Mouse (Mus musculus) gastrocnemius, postnatal 4 days (tissue): ENCODE measurements around the gene Rnf166. TPM values are rescaled to one million over a fixed set of nuclear protein-coding genes. Genes with fewer than 3 reads are reported as not detected.

Experiments
- microRNA-seq: library from miRNA; unstranded; fragments of <30 nt; microRNA quantifications from one replicate; pipeline ENCODE4 v1.2.0, GENCODE M21; 2021
- total RNA-seq, 2 experiments: library from RNA; stranded (reverse); gene quantifications; 2 replicates each; pipeline ENCODE4 v1.2.3; 2021

Gene Rnf166
- total RNA-seq, 2 experiments from 2014 or later, result 36.9 to 40.1 TPM

Small RNA genes within 50 kb of the gene (microRNA-seq; reads per million reads assigned to microRNA genes)
- gene Gm24366, result not detected

Other genes starting within 250 kb of the Rnf166 start
- gene Zfpm1, start 193.9 kb downstream of the Rnf166 start, total RNA-seq, result 10 to 100 TPM; 10.6 to 13.6 TPM
- gene Trhr2, start 115.3 kb downstream of the Rnf166 start, total RNA-seq, result not detected
- 10 to 100 TPM; 37.2 to 42.8 TPM for gene Zc3h18, start 99.5 kb downstream of the Rnf166 start, total RNA-seq
- gene Il17c, start 54.0 kb downstream of the Rnf166 start, total RNA-seq, result not detected
- 10 to 100 TPM; 51.7 to 64.2 TPM for gene Cyba, start 43.1 kb downstream of the Rnf166 start, total RNA-seq
- 10 to 100 TPM; 14.7 to 18.4 TPM for gene Mvd, start 32.6 kb downstream of the Rnf166 start, total RNA-seq
- gene Snai3, start 15.3 kb downstream of the Rnf166 start, total RNA-seq, result 1 to 10 TPM; 4.9 to 7.7 TPM
- gene Ctu2, start 79 bp upstream of the Rnf166 start, total RNA-seq, result 10 to 100 TPM; 18.3 to 18.9 TPM
- 10 to 100 TPM; 51.5 to 54.6 TPM for gene Piezo1, start 75.3 kb upstream of the Rnf166 start, total RNA-seq
- 10 to 100 TPM; 14.7 to 17.1 TPM for gene Cdt1, start 92.0 kb upstream of the Rnf166 start, total RNA-seq
- gene Aprt, start 100.8 kb upstream of the Rnf166 start, total RNA-seq, result 10 to 100 TPM; 37.0 to 40.0 TPM
- gene Galns, start 135.4 kb upstream of the Rnf166 start, total RNA-seq, result 10 to 100 TPM in 1 of 2 experiments, 1 to 10 TPM in 1; 9.7 to 10.3 TPM
- gene Trappc2l, start 135.6 kb upstream of the Rnf166 start, total RNA-seq, result 10 to 100 TPM; 45.6 to 49.6 TPM
- gene Pabpn1l, start 146.7 kb upstream of the Rnf166 start, total RNA-seq, result not detected
- 10 to 100 TPM; 18.9 TPM for gene Cbfa2t3, start 223.0 kb upstream of the Rnf166 start, total RNA-seq